Mouse (Mus musculus) hindbrain, postnatal 0 days (tissue): ENCODE results near the gene Cdc42. TPM values are rescaled to one million over a fixed set of nuclear protein-coding genes. Genes with fewer than 3 reads are reported as not detected.

ENCODE experiments used
- ATAC-seq: fragments of 200-750 bp; cut with Nextera tagmentation; 2 replicates; pipeline ENCODE4 v1.8.0; 2017; ENCODE audit warnings: mild to moderate bottlenecking, moderate TSS enrichment, moderate library complexity
- DNase-seq: peaks from one replicate; pipeline ENCODE4 v3.0.0-alpha.2; 2015; ENCODE audit warnings: low spot score
- H3K27ac ChIP-seq: fragments of 300-500 bp; sonication (generic); 2 replicates; pipeline ENCODE4 v1.5.1; 2014; ENCODE audit warnings: mild to moderate bottlenecking
- H3K27me3 ChIP-seq: fragments of 300-500 bp; sonication (generic); 2 replicates; pipeline ENCODE4 v1.6.1; 2014; ENCODE audit warnings: low read length, mixed read lengths; ENCODE audit not compliant: insufficient read depth
- H3K36me3 ChIP-seq: fragments of 300-500 bp; sonication (generic); 2 replicates; pipeline ENCODE4 v1.6.1; 2014; ENCODE audit warnings: low read length, mixed read lengths; ENCODE audit not compliant: insufficient read depth
- H3K4me1 ChIP-seq: fragments of 300-500 bp; sonication (generic); 2 replicates; pipeline ENCODE4 v1.6.1; 2014; ENCODE audit warnings: antibody characterized with exemption, low read length, mixed read lengths; ENCODE audit not compliant: insufficient read depth
- H3K4me2 ChIP-seq: fragments of 300-500 bp; sonication (generic); 2 replicates; pipeline ENCODE4 v1.6.1; 2014; ENCODE audit warnings: low read depth, mild to moderate bottlenecking, low read length, moderate library complexity, mixed read lengths
- H3K4me3 ChIP-seq: fragments of 300-500 bp; sonication (generic); 2 replicates; pipeline ENCODE4 v1.5.1; 2014; ENCODE audit warnings: low read length
- H3K9ac ChIP-seq: fragments of 300-500 bp; sonication (generic); replicated peaks from 2 replicates; pipeline ENCODE4 v1.6.1; 2014; ENCODE audit warnings: mild to moderate bottlenecking, low read length, moderate library complexity, mixed read lengths
- H3K9me3 ChIP-seq: fragments of 300-500 bp; sonication (generic); 2 replicates; pipeline ENCODE4 v1.6.1; 2016; ENCODE audit warnings: low read length, mixed read lengths
- CTCF ChIP-seq: IDR thresholded peaks from 2 replicates; pipeline ENCODE4 v1.5.1; 2016; ENCODE audit warnings: antibody characterized with exemption, control low read depth, low read depth
- WGBS: fragments of 180-500 bp; shearing (Covaris S2); extraction: QIAGEN DNeasy Blood & Tissue Kit; methylation state at CpG from one replicate; pipeline ENCODE4 v1.1.7; 2014; 5-methylcytosine and 5-hydroxymethylcytosine counted together
- polyA plus RNA-seq: library from polyadenylated mRNA; unstranded; fragments of >200 nt; fragmentation: Nextera tagmentation; extraction: Ambion mirVana; gene quantifications from 2 replicates; pipeline ENCODE4 v1.2.1, GENCODE M21; 2015
- total RNA-seq: library from RNA; depleted of rRNA; stranded (reverse); fragments of >200 nt; gene quantifications from 2 replicates; pipeline ENCODE4 v1.2.3, GENCODE M21; 2014

Gene Cdc42
- total and polyA plus RNA-seq, 2 experiments from 2014 or later, result 394 to 1,049 TPM

- H3K4me2 ChIP-seq, result no peak overlapping the region
- TF ChIP-seq CTCF, result no peak
- H3K9ac ChIP-seq, result no peak overlapping the region
- H3K9me3 ChIP-seq, result no peaks in the 10 kb centered on the region
- ATAC-seq (no peak), DNase-seq (no peak)
- H3K4me1 ChIP-seq, result no peaks in the 10 kb centered on the region
- no peak overlapping the region for H3K4me3 ChIP-seq
- 74% methylated on average over 15 of the region's 15 CpGs for WGBS
- H3K36me3 ChIP-seq, result no peaks in the 10 kb centered on the region
- 0 out of 2 replicates have a peak, but pooled peaks cover 7% of the 10 kb centered on the region for H3K27me3 ChIP-seq
- no peak overlapping the region for H3K27ac ChIP-seq
These were observed 71.5 kb downstream of the Cdc42 start for GRCm38 (mm10) chr4:137285876-137286661.

GRCm38 (mm10) chr4:137283407-137283732, 74.2 kb downstream of the Cdc42 start:
- H3K4me2 ChIP-seq, result no peak overlapping the region
- 28% methylated on average over 4 of the region's 4 CpGs for WGBS
- ATAC-seq (no peak), DNase-seq (no peak)
- H3K27me3 ChIP-seq, result peaks cover 10% of the 10 kb centered on the region; the same call in 1 of the 2 replicates
- H3K9me3 ChIP-seq, result no peaks in the 10 kb centered on the region
- H3K27ac ChIP-seq, result no peak overlapping the region
- H3K36me3 ChIP-seq, result no peaks in the 10 kb centered on the region
- no peak for TF ChIP-seq CTCF
- peaks cover 6% of the 10 kb centered on the region; the same call in 1 of the 2 replicates for H3K4me1 ChIP-seq
- no peak overlapping the region for H3K9ac ChIP-seq
- no peak overlapping the region for H3K4me3 ChIP-seq

GRCm38 (mm10) chr4:137282584-137283406, 74.7 kb downstream of the Cdc42 start:
- Histone ChIP-seq H3K4me1 (peaks cover 10% of the 10 kb centered on the region; the same call in 1 of the 2 replicates), H3K27me3 (peaks cover 10% of the 10 kb centered on the region; the same call in 1 of the 2 replicates), H3K27ac (no peak overlapping the region), H3K9ac (no peak overlapping the region), H3K4me2 (no peak overlapping the region), H3K4me3 (no peak overlapping the region), H3K36me3 (no peaks in the 10 kb centered on the region), H3K9me3 (no peaks in the 10 kb centered on the region)
- ATAC-seq (no peak), DNase-seq (no peak)
- 14% methylated on average over 17 of the region's 17 CpGs for WGBS
- no peak for TF ChIP-seq CTCF

GRCm38 (mm10) chr4:137282122-137282521, 75.4 kb downstream of the Cdc42 start:
- no peak for ATAC-seq
- Histone ChIP-seq H3K4me2 (no peak overlapping the region), H3K9ac (no peak overlapping the region), H3K4me3 (no peak overlapping the region), H3K9me3 (no peaks in the 10 kb centered on the region), H3K27me3 (peaks cover 10% of the 10 kb centered on the region; the same call in 1 of the 2 replicates), H3K27ac (no peak overlapping the region), H3K36me3 (no peaks in the 10 kb centered on the region), H3K4me1 (peaks cover 10% of the 10 kb centered on the region; the same call in 1 of the 2 replicates)
- no peak for DNase-seq
- WGBS, result 84% methylated on average over 5 of the region's 5 CpGs
- no peak for TF ChIP-seq CTCF

- no peak for TF ChIP-seq CTCF
- DNase-seq (no peak), ATAC-seq (no peak)
- WGBS, result 73% methylated on average over 3 of the region's 3 CpGs
- no peak overlapping the region for H3K27ac ChIP-seq
- no peak overlapping the region for H3K4me3 ChIP-seq
- no peak overlapping the region for H3K9ac ChIP-seq
- peaks cover 10% of the 10 kb centered on the region for H3K27me3 ChIP-seq
- H3K4me1 ChIP-seq, result peaks cover 10% of the 10 kb centered on the region; the same call in 1 of the 2 replicates
- no peaks in the 10 kb centered on the region for H3K36me3 ChIP-seq
- H3K9me3 ChIP-seq, result no peaks in the 10 kb centered on the region
- H3K4me2 ChIP-seq, result no peak overlapping the region
These were observed 76.2 kb downstream of the Cdc42 start for GRCm38 (mm10) chr4:137281273-137281672.

GRCm38 (mm10) chr4:137279346-137279745, 78.2 kb downstream of the Cdc42 start:
- Histone ChIP-seq H3K4me2 (peak overlapping the region; percentile 83; the same call in 1 of the 2 replicates), H3K9ac (no peak overlapping the region), H3K27me3 (peaks cover 16% of the 10 kb centered on the region), H3K27ac (no peak overlapping the region), H3K4me3 (no peak overlapping the region), H3K36me3 (no peaks in the 10 kb centered on the region), H3K4me1 (peaks cover 10% of the 10 kb centered on the region; the same call in 1 of the 2 replicates), H3K9me3 (no peaks in the 10 kb centered on the region)
- no peak for TF ChIP-seq CTCF
- 22% methylated on average over 5 of the region's 5 CpGs for WGBS
- DNase-seq (no peak), ATAC-seq (no peak)
